Mouse (Mus musculus) gastrocnemius, adult 8-10 months (tissue): ENCODE data around the gene Gm21904. TPM values are rescaled to one million over a fixed set of nuclear protein-coding genes. Genes with fewer than 3 reads are reported as not detected.
"Not testable (repeated sequence)": the region's sequence is repeated elsewhere in the genome, so short reads cannot be mapped to it uniquely, and the experiment has no call there.

Source experiments
- DNase-seq, 2 experiments: peaks; one replicate each; pipeline ENCODE4 v3.0.0; 2022; ENCODE audit warnings: low spot score in 2 of 2
- total RNA-seq, 4 experiments: library from RNA; stranded (reverse); gene quantifications; 2 replicates each; pipeline ENCODE4 v1.2.4; 2022

Gene Gm21904
- not detected for total RNA-seq

DNA sequence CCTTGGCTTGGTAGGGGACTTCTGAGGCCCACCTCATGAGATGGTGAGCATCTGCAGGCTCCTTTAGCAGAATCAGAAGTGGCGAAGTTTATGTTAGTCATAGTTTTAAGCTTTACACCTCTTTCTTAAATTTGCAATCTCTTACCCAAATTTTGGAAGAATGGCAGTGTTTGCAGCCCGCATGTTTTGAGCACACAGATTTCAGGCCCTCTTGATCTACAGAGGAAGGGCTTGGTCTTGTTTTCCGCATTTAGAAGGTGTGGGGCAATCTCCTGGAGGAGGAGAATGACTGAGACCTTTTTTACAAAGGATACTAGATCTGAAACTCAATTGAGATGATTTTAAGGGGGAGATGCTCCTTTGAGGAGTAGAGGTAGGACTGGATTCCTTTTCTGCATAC is at the start of gene Gm21904:
Gene Gm21904 (minus strand): TSS at position 101 of the 400 bp plus-strand sequence.
- DNase-seq, result not testable (repeated sequence)

DNA sequence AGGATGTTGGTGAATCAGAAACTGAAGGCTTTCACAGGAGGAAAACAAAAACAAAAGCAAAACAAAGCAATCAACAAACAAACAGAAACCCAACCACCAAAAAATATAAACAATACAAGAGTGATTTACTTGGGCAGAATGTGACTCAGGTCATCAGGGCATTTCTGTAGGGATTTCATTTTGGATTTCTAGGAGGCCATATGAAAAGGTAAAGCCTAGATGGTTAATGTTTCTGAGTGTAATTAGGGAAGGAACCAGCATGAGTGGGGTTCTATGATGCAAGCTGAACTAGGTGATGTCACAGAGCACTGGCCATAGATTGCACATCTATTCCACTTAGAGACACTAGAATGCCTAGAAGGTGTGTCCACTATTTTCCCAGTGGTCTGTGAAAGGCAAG is 28.4 kb upstream of the Gm21904 start, which contains the start of the genes Gm20772 and Gm20831:
Gene Gm20772 (plus strand): TSS at position 301 of the 400 bp plus-strand sequence.
Gene Gm20831 (plus strand): TSS at position 301 of the 400 bp plus-strand sequence.
- not testable (repeated sequence) for DNase-seq

Other genes starting within 250 kb of the Gm21904 start
- gene Gm20772, start 28.5 kb upstream of the Gm21904 start, total RNA-seq, result not detected
- gene Gm20831, start 28.5 kb upstream of the Gm21904 start, total RNA-seq, result not detected
- not detected for gene Srsy, start 91.1 kb upstream of the Gm21904 start, total RNA-seq
- not detected for gene Gm21764, start 215.5 kb upstream of the Gm21904 start, total RNA-seq
- not detected for gene Ssty1, start 242.8 kb upstream of the Gm21904 start, total RNA-seq